Mouse (Mus musculus) ES-E14 (cell line): ENCODE results near the gene Tc2n. TPM values are rescaled to one million over a fixed set of nuclear protein-coding genes. Genes with fewer than 3 reads are reported as not detected.

ENCODE experiments used
- DNase-seq: peaks from one replicate; pipeline ENCODE4 v3.0.0-alpha.2; 2013; ENCODE audit warnings: low read depth, low spot score
- H3K27ac ChIP-seq: 2 replicates; pipeline ENCODE4 v1.5.1; 2012; ENCODE audit warnings: low read depth, mild to moderate bottlenecking, low read length, moderate library complexity, mixed read lengths; ENCODE audit not compliant: poor library complexity, insufficient read depth, severe bottlenecking
- H3K36me3 ChIP-seq: 2 replicates; pipeline ENCODE4 v1.6.1; 2012; ENCODE audit warnings: mild to moderate bottlenecking, low read length, moderate library complexity, mixed read lengths; ENCODE audit not compliant: control insufficient read depth, poor library complexity, insufficient read depth, severe bottlenecking
- H3K4me1 ChIP-seq, 2 experiments: fragments of 150-350 bp in 1 of 2; sonication (generic) in 1 of 2; 2 replicates each; pipeline ENCODE4 v1.6.1; 2012; ENCODE audit warnings: low read length in 2 of 2, mild to moderate bottlenecking in 1 of 2, mixed read lengths in 1 of 2; ENCODE audit not compliant: control insufficient read depth in 2 of 2, insufficient read depth in 2 of 2, poor library complexity in 1 of 2
- H3K4me3 ChIP-seq, 2 experiments: fragments of 150-350 bp in 1 of 2; sonication (generic) in 1 of 2; 2 replicates each; pipeline ENCODE4 v1.5.1; 2012; ENCODE audit warnings: low read length in 2 of 2, low read depth in 1 of 2, mild to moderate bottlenecking in 1 of 2, mixed read lengths in 1 of 2; ENCODE audit not compliant: insufficient read depth in 1 of 2, poor library complexity in 1 of 2, severe bottlenecking in 1 of 2
- H3K9ac ChIP-seq: 2 replicates; pipeline ENCODE4 v1.6.1; 2012; ENCODE audit warnings: low read depth, mild to moderate bottlenecking, low read length, mixed read lengths; ENCODE audit not compliant: poor library complexity, insufficient read depth, severe bottlenecking
- H3K9me3 ChIP-seq: fragments of 150-350 bp; sonication (generic); 2 replicates; pipeline ENCODE4 v1.6.1; 2012; ENCODE audit warnings: low read depth, mild to moderate bottlenecking, low read length; ENCODE audit not compliant: control insufficient read depth, insufficient read depth
- CHD2 ChIP-seq: IDR thresholded peaks from 2 replicates; pipeline ENCODE4 v1.6.1; 2014; ENCODE audit warnings: mild to moderate bottlenecking, low read depth, low read length, inconsistent platforms
- HCFC1 ChIP-seq: IDR thresholded peaks from 2 replicates; pipeline ENCODE4 v1.6.1; 2012; ENCODE audit warnings: low read length, inconsistent platforms, borderline replicate concordance; ENCODE audit not compliant: insufficient read depth
- MAFK ChIP-seq: IDR thresholded peaks from 2 replicates; pipeline ENCODE4 v1.6.1; 2014; ENCODE audit warnings: mild to moderate bottlenecking, low read depth, low read length, inconsistent platforms; ENCODE audit not compliant: insufficient read depth
- ZC3H11A ChIP-seq: IDR thresholded peaks from 2 replicates; pipeline ENCODE4 v1.6.1; 2012; ENCODE audit warnings: low read depth, mild to moderate bottlenecking, inconsistent platforms, low read length, borderline replicate concordance
- ZNF384 ChIP-seq: IDR thresholded peaks from 2 replicates; pipeline ENCODE4 v1.6.1; 2012; ENCODE audit warnings: low read depth, low read length, inconsistent platforms
- in situ Hi-C, 2 experiments: fragments of 600-800 bp; cut with MboI; formaldehyde crosslinking; loops; one replicate each; pipeline ENCODE4 v1.15.1; 2025; ENCODE audit warnings: low sequenced_read_pairs in 2 of 2, inconsistent platforms in 1 of 2; ENCODE audit not compliant: unreplicated experiment in 2 of 2
- total RNA-seq: library from RNA; depleted of rRNA; stranded (reverse); fragments of 300-350 nt; gene quantifications from 2 replicates; pipeline ENCODE4 v1.2.3, GENCODE M21; 2012; rRNA removed

Gene Tc2n
- 0.36 and 0.74 TPM in 2 replicates for total RNA-seq

DNA sequence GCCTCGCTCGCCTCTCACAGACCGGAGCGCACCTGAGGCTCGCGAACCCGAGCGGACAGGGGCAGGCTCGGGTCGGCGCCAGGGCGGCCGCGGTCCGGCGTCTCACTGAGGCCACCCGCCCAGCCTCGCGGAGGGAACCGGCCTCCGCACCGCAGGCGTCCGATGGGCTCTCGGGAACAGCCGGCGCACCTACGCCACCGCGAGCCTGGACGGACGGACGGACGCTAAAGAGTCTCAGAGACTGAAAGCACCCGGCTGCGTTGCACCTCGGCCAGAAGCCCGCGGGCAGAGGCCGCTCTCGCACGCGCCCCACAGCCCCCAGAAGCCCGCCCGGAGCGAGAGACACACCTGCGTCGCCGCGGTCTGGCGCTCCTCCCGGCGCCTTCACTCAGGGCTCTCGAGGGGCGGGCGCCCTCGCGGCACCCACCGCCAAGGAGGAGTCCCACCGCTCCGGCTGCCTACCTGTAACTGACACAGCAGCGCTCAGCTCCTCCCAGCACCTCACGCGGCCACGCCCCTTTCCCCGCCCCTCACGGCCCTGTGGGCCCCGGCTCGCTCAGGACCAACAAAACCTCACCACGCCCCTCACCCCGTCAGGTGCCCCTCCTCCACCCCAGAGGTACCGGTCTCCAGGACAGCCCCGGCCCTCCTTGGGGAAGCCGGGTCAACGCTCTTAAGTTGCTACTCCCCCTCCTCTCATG lies at the start of gene Tc2n:
TSS of gene Tc2n (minus strand) at position 470 of the 701 bp plus-strand sequence.
- no peaks in the 10 kb centered on the region for H3K9me3 ChIP-seq
- H3K27ac ChIP-seq: no peak within 1 kb of the TSS
- in situ Hi-C loops: no loop called here
- no peaks in the 10 kb centered on the region for H3K36me3 ChIP-seq
- DNase-seq: peak; percentile 72
- H3K4me3 ChIP-seq: peak within 1 kb of the TSS; percentile 65 to 75
- TF ChIP-seq CHD2 (no peak), HCFC1 (no peak), ZC3H11A (peak; percentile 19; the same call in 1 of the 2 replicates), MAFK (no peak), ZNF384 (no peak)
- H3K4me1 ChIP-seq: peaks cover 0 to 2% of the 10 kb centered on the region in 2 experiments; a peak in 1 of 4 replicates
- peak within 1 kb of the TSS; percentile 65 for H3K9ac ChIP-seq

- H3K36me3 ChIP-seq: no peaks in the 10 kb centered on the region
- H3K9ac ChIP-seq: no peak overlapping the region
- H3K27ac ChIP-seq: no peak overlapping the region
- TF ChIP-seq ZNF384 (no peak), MAFK (no peak), ZC3H11A (no peak), CHD2 (no peak), HCFC1 (no peak)
- H3K4me1 ChIP-seq: no peaks in the 10 kb centered on the region
- in situ Hi-C loops: no loop called here
- no peaks in the 10 kb centered on the region for H3K9me3 ChIP-seq
- no peak overlapping the region for H3K4me3 ChIP-seq
- DNase-seq: no peak
Measured at GRCm38 (mm10) chr12:101767306-101768053, 49.2 kb upstream of the Tc2n start.

DNA sequence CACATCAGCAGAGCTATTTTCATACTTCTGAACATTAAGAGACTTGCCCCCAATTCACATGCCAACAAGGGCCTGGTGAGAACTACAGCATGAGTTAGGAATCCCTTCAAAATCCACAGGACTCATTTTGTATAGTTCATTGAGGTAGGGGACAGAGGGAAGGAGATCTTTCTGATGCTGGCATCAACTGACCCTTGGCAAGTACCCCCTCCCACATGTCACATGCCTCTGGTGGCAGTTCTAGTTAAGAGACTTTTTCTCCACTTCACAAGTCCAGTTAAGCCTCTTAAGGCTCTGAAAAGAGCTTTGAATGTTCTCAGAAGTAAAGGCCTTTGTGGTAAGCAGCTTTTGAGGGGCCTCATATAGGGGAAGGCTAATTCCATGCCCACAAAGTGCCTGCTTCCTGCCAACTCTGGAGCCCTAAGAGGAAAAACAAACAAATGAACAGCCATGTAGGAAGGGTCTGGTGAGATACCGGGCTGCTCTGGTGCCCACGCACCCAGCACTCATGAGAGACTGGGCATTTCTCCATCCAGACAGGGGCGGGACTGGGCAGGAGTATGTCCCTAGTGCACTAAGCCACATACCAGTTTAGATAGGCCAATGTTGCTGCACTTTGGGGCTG lies 48.0 kb upstream of the Tc2n start:
- Histone ChIP-seq H3K9ac (no peak overlapping the region), H3K27ac (no peak overlapping the region), H3K9me3 (no peaks in the 10 kb centered on the region), H3K4me1 (no peaks in the 10 kb centered on the region), H3K4me3 (no peak overlapping the region), H3K36me3 (no peaks in the 10 kb centered on the region)
- in situ Hi-C loops: no loop called here
- no peak for TF ChIP-seq MAFK
- TF ChIP-seq ZC3H11A: no peak
- no peak for TF ChIP-seq CHD2
- no peak for TF ChIP-seq HCFC1
- TF ChIP-seq ZNF384: no peak
- no peak for DNase-seq

DNA sequence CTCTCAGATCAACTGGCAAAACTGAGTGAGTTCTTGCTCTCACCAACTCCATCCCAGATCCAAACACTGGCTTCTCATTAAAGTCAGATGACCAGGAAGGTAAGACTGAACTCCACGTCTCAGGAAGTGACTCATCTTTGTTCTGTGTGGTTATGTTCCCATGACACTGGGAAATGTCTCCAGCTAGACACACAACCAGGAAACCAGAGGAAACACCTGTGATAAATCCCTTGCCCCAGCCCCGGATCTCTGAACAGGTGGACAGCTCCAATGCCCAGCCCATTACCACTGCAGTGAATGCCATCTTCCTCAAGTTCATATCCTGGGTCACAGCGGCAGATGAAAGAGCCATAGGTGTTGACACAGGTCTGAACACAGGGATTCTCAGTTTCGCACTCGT lies 46.5 kb upstream of the Tc2n start:
- no peaks in the 10 kb centered on the region for H3K4me1 ChIP-seq
- no peak overlapping the region for H3K4me3 ChIP-seq
- TF ChIP-seq ZC3H11A (no peak), MAFK (no peak), ZNF384 (no peak), CHD2 (no peak), HCFC1 (no peak)
- H3K9me3 ChIP-seq: no peaks in the 10 kb centered on the region
- no peak overlapping the region for H3K9ac ChIP-seq
- H3K27ac ChIP-seq: no peak overlapping the region
- no peaks in the 10 kb centered on the region for H3K36me3 ChIP-seq
- in situ Hi-C loops: no loop called here
- no peak for DNase-seq
